Mouse (Mus musculus) liver, adult 10 weeks (tissue): ENCODE measurements around the gene Slc31a2. TPM values are rescaled to one million over a fixed set of nuclear protein-coding genes. Genes with fewer than 3 reads are reported as not detected.

Experiments
- polyA plus RNA-seq: library from polyadenylated mRNA; stranded (reverse); fragments of 350-450 nt; fragmentation: Illumina TruSeq; extraction: RNeasy Lipid Tissue Mini Kit (QIAGEN cat#74804); gene quantifications from one replicate; pipeline ENCODE4 v1.2.3, GENCODE M21; 2014; ENCODE audit warnings: low read depth, low replicate concordance

Gene Slc31a2
- 5.2 TPM for polyA plus RNA-seq

GRCm38 (mm10) chr4:62262276-62262675, at the start of gene Slc31a2:
TSS of gene Slc31a2 (plus strand) at chr4:62262562.

GRCm38 (mm10) chr4:62230769-62231168, 31.6 kb upstream of the Slc31a2 start, which contains the start of gene Zfp37:
TSS of gene Zfp37 (minus strand) at chr4:62231047.

Other genes with a start within 250 kb of the Slc31a2 start
- gene Mup20, start 208.4 kb upstream of the Slc31a2 start, polyA plus RNA-seq: 1,074 TPM
- 13,939 TPM for gene Mup3, start 175.2 kb upstream of the Slc31a2 start, polyA plus RNA-seq
- gene Mup21, start 111.7 kb upstream of the Slc31a2 start, polyA plus RNA-seq: 26.8 TPM
- gene Zfp37, start 31.5 kb upstream of the Slc31a2 start, polyA plus RNA-seq: 1.0 TPM
- 9.8 TPM for gene Fkbp15, start 98.0 kb downstream of the Slc31a2 start, polyA plus RNA-seq
- 252 TPM for gene Slc31a1, start 98.2 kb downstream of the Slc31a2 start, polyA plus RNA-seq
- 49.1 TPM for gene Cdc26, start 146.1 kb downstream of the Slc31a2 start, polyA plus RNA-seq
- 4.4 TPM for gene Prpf4, start 146.2 kb downstream of the Slc31a2 start, polyA plus RNA-seq
- not detected for gene Rnf183, start 172.7 kb downstream of the Slc31a2 start, polyA plus RNA-seq
- not detected for gene Wdr31, start 208.3 kb downstream of the Slc31a2 start, polyA plus RNA-seq
- not detected for gene Bspry, start 217.5 kb downstream of the Slc31a2 start, polyA plus RNA-seq
- 1.1 TPM for gene Hdhd3, start 240.9 kb downstream of the Slc31a2 start, polyA plus RNA-seq